Mouse (Mus musculus) spleen, adult 2 months (tissue): ENCODE measurements around the gene Spred3. TPM values are rescaled to one million over a fixed set of nuclear protein-coding genes. Genes with fewer than 3 reads are reported as not detected.

Source experiments
- DNase-seq, 2 experiments: peaks; one replicate each; pipeline versions ENCODE4 v3.0.0 to v3.0.0-alpha.2; 2012 to 2021; ENCODE audit warnings: low spot score in 2 of 2, low read depth in 1 of 2
- H3K27ac ChIP-seq: fragments of 200-500 bp; 2 replicates; pipeline ENCODE4 v1.5.1; 2012; ENCODE audit warnings: low read length, inconsistent platforms; ENCODE audit not compliant: insufficient read depth
- H3K27me3 ChIP-seq: fragments of 200-500 bp; 2 replicates; pipeline ENCODE4 v1.6.1; 2012; ENCODE audit warnings: mild to moderate bottlenecking, moderate library complexity, low read length, inconsistent platforms; ENCODE audit not compliant: control insufficient read depth, insufficient read depth
- H3K36me3 ChIP-seq: fragments of 200-500 bp; 2 replicates; pipeline ENCODE4 v1.6.1; 2012; ENCODE audit warnings: mild to moderate bottlenecking, low read length, inconsistent platforms; ENCODE audit not compliant: control insufficient read depth, insufficient read depth
- H3K4me1 ChIP-seq: fragments of 200-500 bp; 2 replicates; pipeline ENCODE4 v1.6.1; 2011; ENCODE audit warnings: inconsistent platforms; ENCODE audit not compliant: control insufficient read depth, insufficient read depth, insufficient read length
- H3K4me3 ChIP-seq: fragments of 200-500 bp; 2 replicates; pipeline ENCODE4 v1.5.1; 2011; ENCODE audit warnings: mild to moderate bottlenecking, inconsistent platforms; ENCODE audit not compliant: insufficient read depth, insufficient read length; ENCODE audit errors: extremely low read depth
- CTCF ChIP-seq: fragments of 200-500 bp; IDR thresholded peaks from 2 replicates; pipeline ENCODE4 v1.5.1; 2011; ENCODE audit warnings: mild to moderate bottlenecking, inconsistent platforms; ENCODE audit not compliant: insufficient read depth, insufficient read length, insufficient replicate concordance; ENCODE audit errors: extremely low read depth
- POLR2A ChIP-seq: fragments of 200-500 bp; IDR thresholded peaks from 2 replicates; pipeline ENCODE4 v1.6.1; 2011; ENCODE audit warnings: low read depth, low read length, inconsistent platforms
- WGBS: fragments of 180-500 bp; shearing (Covaris S2); methylation state at CpG from one replicate; pipeline ENCODE4 v1.1.7; 2018; 5-methylcytosine and 5-hydroxymethylcytosine counted together
- polyA plus RNA-seq: library from polyadenylated mRNA; depleted of rRNA; stranded (reverse); fragments of >200 nt; gene quantifications from 2 replicates; pipeline ENCODE4 v1.2.3, GENCODE M21; 2012

Spred3 gene
- polyA plus RNA-seq, 1 experiment: 1.6 TPM

GRCm38 (mm10) chr7:29172390-29173016 is 2.3 kb upstream of the Spred3 start:
- Histone ChIP-seq H3K4me1 (peaks cover 20% of the 10 kb centered on the region), H3K4me3 (no peak overlapping the region), H3K27me3 (peaks cover 23% of the 10 kb centered on the region), H3K36me3 (peaks cover 32% of the 10 kb centered on the region), H3K27ac (no peak overlapping the region)
- no peak for DNase-seq
- WGBS: 91% methylated on average over 32 of the region's 32 CpGs
- no peak for TF ChIP-seq CTCF
- TF ChIP-seq POLR2A: no peak

GRCm38 (mm10) chr7:29171562-29172097 is 1.4 kb upstream of the Spred3 start:
- TF ChIP-seq CTCF: no peak
- TF ChIP-seq POLR2A: no peak
- H3K4me3 ChIP-seq: peak overlapping the region; percentile 48; the same call in 1 of the 2 replicates
- H3K27me3 ChIP-seq: peaks cover 23% of the 10 kb centered on the region
- WGBS: 9% methylated on average over 34 of the region's 34 CpGs
- H3K4me1 ChIP-seq: peaks cover 20% of the 10 kb centered on the region
- H3K27ac ChIP-seq: no peak overlapping the region
- peaks cover 32% of the 10 kb centered on the region for H3K36me3 ChIP-seq
- DNase-seq: no peak

GRCm38 (mm10) chr7:29170755-29171561 is 747 bp upstream of the Spred3 start:
- peaks cover 23% of the 10 kb centered on the region for H3K27me3 ChIP-seq
- under 1% methylated on average over 43 of the region's 43 CpGs for WGBS
- no peak for TF ChIP-seq CTCF
- H3K27ac ChIP-seq: no peak overlapping the region
- H3K4me1 ChIP-seq: peaks cover 20% of the 10 kb centered on the region
- DNase-seq: peak in 1 of 2 experiments; percentile 37
- H3K4me3 ChIP-seq: peak overlapping the region; percentile 48
- peaks cover 27% of the 10 kb centered on the region for H3K36me3 ChIP-seq

- WGBS: under 1% methylated on average over 32 of the region's 39 CpGs
- Histone ChIP-seq H3K27ac (no peak overlapping the region), H3K4me1 (peaks cover 20% of the 10 kb centered on the region), H3K36me3 (peaks cover 12% of the 10 kb centered on the region), H3K27me3 (peaks cover 23% of the 10 kb centered on the region), H3K4me3 (peak overlapping the region; percentile 46; the same call in 1 of the 2 replicates)
- DNase-seq: no peak
- TF ChIP-seq POLR2A: no peak
- TF ChIP-seq CTCF: no peak
Measured at GRCm38 (mm10) chr7:29169231-29170065, 763 bp downstream of the Spred3 start.

GRCm38 (mm10) chr7:29168791-29169230 is 1.4 kb downstream of the Spred3 start:
- no peak for DNase-seq
- peaks cover 23% of the 10 kb centered on the region for H3K27me3 ChIP-seq
- no peak overlapping the region for H3K27ac ChIP-seq

GRCm38 (mm10) chr7:29168121-29168695 is 2.0 kb downstream of the Spred3 start:
- no peak overlapping the region for H3K27ac ChIP-seq
- TF ChIP-seq POLR2A: no peak
- TF ChIP-seq CTCF: no peak
- 0 out of 2 replicates have a peak, but pooled peaks cover 2% of the 10 kb centered on the region for H3K36me3 ChIP-seq
- no peak for DNase-seq
- H3K4me3 ChIP-seq: no peak overlapping the region
- WGBS: 52% methylated on average over 10 of the region's 10 CpGs
- H3K4me1 ChIP-seq: peaks cover 20% of the 10 kb centered on the region
- H3K27me3 ChIP-seq: peaks cover 23% of the 10 kb centered on the region

More at GRCm38 (mm10) chr7:29168791-29169230, 1.4 kb downstream of the Spred3 start:
- TF ChIP-seq POLR2A: no peak
- TF ChIP-seq CTCF: no peak
- peaks cover 20% of the 10 kb centered on the region for H3K4me1 ChIP-seq
- WGBS: 6% methylated on average over 14 of the region's 14 CpGs
- peak overlapping the region; percentile 21; the same call in 1 of the 2 replicates for H3K4me3 ChIP-seq
- H3K36me3 ChIP-seq: peaks cover 7% of the 10 kb centered on the region
